Mouse (Mus musculus) left cerebral cortex, adult 11 months (tissue): ENCODE results near the gene Tmem8b.

Experiments
- DNase-seq: peaks from one replicate; pipeline ENCODE4 v3.0.0; 2022; ENCODE audit warnings: low spot score

Gene Tmem8b

DNA sequence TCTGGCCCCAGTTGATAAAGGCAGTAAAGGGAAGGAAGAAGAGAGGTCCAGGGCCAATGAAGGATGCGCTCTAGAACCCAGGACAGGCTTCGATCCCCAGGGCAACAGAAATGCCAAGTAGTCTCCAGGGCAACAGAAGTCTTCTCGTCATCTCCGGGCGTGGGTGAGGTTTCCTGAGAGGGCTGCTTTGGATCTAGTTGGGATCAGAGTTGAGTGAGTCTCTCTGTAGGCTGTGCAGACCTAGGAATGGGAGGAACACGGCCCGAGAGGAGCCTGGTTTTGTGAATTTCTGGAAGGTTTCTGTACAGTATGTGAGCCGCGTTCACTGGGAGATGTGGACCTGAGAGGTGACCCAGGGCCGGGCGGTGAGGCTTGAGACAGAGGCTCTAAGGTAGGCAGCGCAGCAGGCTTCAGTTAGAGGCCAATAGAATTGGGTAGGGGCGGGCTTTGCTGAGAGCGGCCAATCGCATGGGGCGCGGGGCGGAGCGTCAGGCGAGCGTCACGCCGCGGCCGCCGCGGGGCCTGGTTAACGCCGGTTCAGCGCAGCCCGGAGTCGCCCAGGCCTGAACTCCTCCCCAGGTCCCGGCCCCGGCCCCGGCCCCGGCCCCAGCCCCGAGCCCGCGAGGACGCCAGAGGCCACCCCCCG is at the start of gene Tmem8b, which contains the start of gene Fam221b:
TSS of gene Tmem8b (plus strand) at position 190 of the 646 bp plus-strand sequence.
TSS of gene Fam221b (minus strand) at position 364 of the 646 bp plus-strand sequence.
- DNase-seq, result peak; percentile 86

DNA sequence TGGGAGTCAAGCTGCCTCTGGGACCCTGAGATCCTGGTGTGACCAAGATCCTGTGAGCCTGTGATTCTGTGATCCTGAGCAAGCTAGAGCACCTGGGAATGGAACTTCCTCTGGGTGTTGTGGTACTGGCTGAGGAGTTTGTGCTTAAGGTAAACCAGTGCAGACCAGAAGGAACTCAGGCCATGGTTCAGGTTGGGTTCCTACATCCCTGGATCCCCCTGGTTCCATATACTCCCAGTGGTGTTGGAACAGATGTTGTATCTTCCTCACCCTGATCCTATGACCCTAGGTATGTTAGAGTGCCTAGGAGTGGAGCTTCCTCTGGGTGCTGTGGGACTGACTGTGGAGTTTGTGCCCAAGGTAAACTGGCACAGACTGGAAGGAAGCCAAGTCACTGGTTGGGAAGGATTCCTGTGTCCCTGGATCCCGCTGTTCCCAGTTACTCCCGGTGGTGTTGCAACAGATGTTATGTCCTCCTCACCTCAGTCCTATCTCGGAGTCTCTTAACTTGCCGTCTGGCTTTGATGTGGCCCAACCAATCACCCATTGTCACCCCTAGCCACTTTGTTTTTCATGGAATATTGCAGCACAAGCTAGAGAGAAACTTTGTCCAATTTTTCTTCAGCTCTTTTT is 48.5 kb upstream of the Tmem8b start:
- no peak for DNase-seq

DNA sequence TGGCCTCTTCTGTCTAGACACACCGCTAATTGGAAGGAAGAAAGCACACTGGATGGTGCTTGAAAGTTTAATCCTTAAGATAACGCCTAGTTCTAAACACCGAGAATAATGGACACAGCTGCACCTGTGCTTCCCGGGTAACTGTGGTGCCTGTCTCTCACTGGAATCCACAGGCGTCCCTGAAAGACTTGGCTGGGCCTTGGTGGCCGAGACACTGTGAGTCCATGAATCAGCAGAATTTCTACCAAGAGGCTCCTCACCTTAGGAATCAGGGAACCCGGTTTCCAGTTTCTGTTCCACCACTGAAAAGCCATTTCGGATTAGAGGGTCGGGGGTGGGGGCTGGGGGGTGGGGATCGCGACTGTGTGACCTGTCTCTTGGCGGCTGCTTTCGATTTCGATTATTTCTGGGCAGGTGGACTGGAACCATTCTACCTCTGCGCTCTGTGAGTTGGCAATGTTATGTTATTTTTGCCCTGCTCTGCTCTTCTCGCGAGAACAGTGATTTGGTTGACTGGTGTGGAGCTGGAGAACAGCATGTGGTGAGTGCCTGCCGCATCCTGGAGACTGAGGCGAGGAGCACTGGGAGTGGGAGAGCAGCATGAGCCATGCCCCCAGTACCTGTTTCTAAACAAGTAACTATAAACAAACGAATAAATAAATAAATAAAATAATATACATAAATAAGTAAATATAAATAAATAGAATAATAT is 39.5 kb upstream of the Tmem8b start:
- DNase-seq, result no peak

DNA sequence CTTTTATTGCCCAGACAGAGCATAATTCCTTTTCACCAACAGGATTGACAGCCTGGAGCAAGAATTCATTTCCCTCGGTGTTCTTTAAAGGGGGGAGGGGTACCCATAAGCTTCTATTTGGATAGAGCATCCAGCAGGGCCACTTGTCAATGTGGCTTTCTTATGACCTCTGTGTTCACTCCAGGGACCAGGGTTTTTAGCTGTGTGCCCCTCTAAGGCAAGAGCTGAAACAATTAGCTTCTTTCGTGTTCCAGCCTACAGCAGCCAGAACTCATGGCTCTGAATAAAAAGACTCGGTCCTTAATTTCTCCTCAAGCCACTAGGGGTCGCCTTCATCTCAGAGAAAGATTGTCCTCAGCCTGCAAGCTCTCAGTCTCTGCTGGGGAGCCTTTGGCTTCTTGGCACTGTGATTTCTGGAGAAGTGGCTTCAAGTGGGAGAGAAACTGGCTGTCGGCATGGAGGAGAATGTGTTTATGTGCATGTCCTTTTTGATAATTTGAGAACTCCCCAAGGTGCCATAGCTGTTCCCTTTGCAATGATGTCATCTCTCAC is 38.7 kb upstream of the Tmem8b start:
- peak; percentile 80 for DNase-seq

DNA sequence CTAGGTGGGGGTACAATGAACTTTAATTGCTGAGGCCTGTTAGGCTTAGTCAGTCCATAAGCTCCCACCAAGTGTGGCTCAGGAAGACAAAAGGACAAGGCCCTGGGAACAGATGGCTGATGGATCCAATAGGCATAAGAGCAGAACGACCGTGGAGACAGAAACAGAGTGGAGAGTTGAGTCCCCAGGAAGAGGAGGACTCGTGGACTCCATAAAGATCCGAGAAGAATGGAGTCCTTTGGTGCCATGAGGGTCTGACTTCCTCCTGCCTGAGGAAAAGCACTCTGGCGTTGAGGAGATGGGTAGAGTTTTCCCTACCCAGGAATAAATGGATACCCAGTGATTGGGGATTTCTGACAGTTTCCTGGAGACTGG is 38.1 kb upstream of the Tmem8b start:
- DNase-seq, result no peak

DNA sequence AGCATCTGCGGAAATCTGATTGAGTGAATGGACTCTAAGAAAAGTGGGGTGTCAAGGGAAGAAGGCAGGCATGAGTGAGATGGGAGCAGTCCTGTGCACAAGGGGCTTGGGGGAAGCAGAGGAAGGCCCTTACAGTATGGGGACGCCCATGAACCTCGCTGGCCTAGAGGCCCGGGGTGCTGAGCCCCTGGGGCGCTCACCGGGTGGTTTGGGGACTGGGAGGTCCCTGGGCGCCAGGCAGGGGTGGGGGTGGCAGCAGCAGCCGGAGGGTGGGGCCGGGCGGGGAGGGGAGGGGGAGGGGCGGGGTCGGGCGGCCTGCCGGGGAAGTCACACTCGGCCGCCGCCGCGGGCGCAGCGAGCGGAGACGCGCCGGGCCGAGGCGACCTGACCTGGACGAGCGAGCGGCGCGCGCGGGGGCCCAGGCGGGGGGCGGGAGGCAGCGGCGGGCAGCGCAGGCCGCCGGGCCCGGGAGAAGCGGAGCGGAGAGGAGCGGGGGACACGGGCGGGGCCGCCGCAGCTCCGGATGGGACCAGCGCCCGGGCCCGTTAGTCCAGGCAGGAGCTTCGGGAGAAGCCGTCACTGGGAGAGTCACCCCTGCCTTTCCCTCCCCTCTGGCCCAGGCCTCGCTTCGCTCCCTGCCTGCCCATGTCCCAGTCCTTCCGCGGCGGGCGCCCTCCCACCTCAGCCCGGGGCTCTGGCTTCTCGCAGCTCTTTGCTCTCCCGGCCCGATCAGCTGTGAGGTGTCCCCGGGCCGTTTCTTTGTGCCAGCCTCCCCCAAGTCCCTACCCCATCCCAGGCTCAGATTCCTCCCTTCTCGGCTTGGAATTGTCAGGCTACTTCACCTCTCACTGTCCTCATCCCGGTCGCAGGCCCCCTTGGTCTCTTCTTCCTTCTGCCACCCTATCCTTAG is 37.5 kb upstream of the Tmem8b start, which contains the start of gene Npr2:
TSS of gene Npr2 (plus strand) at position 890 of the 910 bp plus-strand sequence.
- no peak for DNase-seq

DNA sequence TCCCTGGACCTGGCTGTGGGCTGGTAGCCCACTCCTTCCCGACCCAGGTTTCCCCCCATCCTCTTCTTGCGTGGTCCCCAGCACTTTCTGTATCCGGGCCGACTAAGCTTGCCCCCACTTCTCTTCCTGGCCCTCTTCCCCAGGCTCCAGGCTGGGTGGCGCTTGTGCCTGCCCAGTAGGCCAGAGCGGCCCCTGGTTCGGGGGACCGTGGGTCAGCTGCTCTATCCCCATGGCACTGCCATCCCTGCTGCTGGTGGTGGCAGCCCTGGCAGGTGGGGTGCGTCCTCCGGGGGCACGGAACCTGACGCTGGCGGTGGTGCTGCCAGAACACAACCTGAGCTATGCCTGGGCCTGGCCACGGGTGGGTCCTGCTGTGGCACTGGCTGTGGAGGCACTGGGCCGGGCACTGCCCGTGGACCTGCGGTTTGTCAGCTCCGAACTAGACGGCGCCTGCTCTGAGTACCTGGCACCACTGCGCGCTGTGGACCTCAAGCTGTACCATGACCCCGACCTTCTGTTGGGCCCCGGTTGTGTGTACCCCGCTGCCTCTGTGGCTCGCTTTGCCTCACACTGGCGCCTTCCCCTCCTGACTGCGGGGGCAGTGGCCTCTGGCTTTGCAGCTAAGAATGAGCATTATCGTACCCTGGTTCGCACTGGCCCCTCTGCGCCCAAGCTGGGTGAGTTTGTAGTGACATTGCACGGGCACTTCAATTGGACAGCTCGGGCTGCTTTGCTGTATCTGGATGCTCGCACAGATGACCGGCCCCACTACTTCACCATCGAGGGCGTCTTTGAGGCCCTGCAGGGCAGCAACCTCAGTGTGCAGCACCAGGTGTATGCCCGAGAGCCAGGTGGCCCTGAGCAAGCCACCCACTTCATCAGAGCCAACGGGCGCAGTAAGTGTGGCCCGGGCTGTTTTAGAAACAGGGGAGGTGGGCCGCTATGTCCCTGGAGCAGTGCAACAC is 36.5 kb upstream of the Tmem8b start:
- no peak for DNase-seq

DNA sequence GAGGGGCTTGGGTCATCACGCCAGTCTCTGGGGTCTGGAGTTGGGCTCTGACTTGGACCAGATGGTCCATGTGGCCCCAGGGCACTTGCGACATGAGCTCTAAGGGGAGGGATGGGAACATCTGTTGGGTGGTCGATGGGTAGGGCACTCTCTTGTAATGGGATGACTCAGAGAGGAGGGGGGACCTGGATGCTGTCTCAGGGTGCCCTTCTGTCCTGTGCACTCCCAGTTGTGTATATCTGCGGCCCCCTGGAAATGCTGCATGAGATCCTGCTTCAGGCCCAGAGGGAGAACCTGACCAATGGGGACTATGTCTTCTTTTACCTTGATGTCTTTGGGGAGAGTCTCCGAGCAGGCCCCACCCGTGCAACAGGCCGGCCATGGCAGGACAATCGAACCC is 35.5 kb upstream of the Tmem8b start:
- no peak for DNase-seq

DNA sequence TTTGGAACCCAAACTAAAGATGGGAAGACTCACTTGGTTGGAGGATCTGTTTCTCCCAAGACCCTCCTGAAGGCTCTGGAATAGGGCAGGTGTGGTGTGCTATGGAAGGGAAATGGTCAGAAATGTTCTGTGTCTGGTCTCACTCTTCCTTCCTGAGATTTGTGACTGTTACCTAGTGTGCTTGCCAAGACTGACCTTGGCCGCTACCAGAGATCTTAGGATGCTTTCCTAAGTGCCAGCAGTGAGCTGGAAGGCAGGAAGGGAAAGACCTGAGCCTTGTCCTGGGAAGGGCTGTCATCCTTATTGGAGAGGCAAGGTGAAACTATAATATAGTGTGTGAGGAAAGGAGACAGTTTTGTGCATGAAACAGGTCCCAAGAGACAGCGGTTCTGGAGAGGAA is 35.0 kb upstream of the Tmem8b start:
- DNase-seq, result no peak

DNA sequence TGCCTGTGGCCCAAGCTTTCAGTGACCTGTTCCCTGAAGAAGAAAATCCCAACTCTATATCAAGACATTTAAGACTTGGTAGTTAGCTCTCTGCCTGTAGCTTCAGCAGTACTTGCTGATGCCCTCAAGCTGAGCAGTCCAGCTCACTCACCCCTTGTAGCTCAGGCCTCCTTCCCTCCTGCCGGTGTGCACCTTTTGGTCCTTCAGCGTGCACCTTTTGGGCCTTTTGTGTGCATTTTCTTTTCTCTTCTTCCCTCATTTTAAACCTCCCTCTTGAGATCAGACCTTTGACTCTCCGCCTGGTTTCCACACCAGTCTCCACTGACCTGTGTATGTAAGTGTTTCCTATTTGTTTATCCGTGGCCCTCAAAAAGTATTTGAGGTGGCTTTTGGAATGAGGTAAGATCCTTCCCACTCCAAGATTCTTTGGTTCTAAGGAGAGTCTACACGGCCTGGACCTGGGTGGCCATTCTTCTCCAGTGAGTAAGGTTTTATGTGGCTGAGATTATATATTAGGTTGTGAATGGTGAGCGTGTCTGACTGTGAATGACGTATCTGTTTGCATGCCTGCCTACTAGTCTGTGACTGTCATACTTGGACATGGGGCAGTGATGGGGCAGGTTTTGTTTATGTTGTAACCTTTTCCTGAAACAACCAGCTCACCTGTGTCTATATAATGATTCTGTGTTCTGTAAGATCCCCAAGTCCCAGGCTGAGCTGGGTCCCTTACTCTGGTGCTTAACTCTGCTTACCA is 34.0 kb upstream of the Tmem8b start:
- no peak for DNase-seq

DNA sequence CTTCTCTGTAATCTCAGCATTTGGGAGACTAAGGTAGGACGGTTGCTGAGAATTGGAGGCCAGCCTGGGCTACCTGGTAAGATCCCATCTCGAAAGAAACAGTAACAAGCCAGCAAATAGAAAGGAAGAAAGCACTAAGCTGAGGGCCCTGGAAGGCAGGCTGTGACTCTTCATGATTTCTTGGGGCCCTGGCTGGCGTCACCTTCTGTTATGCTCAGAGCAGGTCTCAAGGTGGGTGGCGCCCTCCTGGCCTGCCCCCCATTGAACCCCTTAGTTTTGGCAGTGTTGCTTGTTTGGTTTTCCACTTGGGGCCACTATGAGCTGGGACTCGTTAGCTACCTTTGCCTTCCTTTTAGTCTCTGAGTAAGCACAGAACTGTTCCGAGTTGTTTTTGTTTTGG is 32.0 kb upstream of the Tmem8b start:
- no peak for DNase-seq

DNA sequence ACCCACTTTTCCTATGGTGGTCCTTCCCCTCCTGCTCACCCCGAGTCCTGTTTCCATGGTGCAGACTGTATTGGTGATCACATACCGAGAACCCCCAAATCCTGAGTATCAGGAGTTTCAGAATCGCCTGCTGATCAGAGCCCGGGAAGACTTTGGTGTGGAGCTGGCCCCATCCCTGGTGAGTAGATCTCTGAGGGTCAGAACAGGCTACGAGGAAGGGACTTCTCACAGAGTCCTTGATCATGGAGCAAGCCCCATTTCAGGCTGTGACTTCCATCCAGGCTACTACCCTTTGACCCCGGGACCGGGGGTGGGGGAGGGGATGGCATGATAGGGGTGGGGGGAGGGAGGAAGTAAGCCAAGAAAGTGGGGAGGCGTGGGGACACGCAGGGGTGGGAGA is 28.7 kb upstream of the Tmem8b start:
- no peak for DNase-seq

DNA sequence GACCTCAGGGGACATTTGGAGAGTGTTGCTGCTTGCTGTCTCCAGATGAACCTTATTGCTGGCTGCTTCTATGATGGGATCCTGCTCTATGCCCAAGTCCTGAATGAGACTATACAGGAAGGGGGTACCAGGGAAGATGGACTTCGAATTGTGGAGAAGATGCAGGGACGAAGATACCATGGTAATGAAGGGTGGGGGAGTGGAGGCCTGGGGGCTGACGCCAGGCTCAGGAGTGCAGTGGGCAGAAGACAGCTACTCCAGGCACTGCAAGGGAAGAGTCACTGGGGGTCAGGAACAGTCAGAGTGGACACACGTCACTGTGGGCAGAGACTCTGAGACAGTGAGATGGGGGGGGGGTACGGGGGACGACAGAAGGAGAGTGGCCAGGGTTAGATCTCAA is 28.3 kb upstream of the Tmem8b start:
- no peak for DNase-seq

DNA sequence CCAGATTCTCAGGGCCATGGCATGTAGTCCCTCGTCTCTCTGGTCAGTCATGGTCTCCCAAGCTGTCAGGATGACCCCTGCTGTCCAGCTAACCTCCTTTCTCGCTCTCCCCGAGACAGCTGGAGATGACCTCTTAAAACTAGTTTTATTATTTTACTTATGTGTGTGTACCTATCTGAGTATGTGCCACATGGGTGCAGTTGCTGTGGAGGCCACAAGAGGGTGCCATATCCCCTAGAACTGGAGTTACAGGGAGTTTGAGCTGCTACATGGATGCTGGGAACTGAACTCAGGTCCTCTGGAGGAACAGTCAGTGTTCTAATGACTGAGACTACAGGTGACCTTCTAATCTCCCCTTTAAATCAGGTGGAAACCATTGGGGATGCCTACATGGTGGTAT is 19.0 kb upstream of the Tmem8b start:
- no peak for DNase-seq

DNA sequence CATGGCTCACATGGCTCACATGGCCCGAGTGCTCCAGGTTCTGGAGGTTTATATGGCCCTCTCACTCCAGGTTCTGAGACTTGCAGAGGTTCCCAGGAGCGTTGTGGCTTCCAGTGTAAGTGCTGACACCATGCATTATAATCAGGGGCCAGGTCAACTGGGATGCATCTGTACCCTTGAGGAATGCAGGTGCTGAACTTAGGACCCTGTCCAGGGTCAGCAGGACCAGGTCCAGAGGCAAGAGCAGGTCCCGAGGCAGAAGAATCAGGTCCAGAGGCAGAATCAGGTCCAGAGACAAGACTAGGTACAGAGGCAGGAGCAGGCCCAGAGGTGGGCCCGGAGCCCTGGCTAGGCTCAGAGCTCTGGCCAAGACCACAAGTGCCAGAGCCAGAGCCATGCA is 16.0 kb upstream of the Tmem8b start:
- DNase-seq, result no peak

DNA sequence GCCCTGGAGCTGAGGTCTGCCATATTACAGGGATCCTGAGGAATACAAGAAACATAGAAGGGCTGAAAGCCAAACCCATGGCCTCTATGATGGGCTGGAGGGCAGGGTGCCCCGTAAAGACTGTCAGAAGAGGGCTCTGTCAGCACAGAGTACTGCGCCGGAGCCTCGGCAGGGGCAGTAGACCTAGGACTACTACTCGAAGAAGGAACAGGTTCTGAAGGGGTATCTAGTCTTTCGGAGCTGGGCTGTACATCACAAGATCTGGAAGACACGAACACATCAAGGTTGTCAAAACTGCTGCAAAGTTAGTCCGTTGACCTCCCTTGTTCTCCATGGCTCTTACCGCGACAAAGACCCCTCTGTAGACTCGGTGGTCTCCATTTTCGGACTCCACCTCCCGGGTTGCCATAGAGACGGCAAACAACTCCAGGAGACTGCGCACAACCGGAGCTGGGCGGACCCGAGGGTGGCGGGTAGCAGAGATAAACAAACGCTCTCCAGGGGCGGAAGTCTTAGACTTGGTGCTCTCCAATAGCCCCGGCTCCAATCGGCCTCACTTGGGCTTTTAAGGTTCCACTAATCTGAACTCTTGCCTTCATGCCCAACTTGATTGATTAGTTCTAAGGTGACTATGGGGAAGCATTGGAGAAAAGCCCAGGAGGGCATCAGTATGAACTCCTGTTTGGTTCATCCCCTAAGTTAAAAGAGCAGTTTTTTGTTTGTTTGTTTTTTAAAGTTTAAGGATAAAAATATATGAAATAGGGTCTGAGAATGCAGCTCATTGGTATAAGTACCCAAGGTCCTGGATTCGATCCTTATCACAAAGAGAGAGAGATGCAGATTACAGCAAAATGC is 15.4 kb upstream of the Tmem8b start, which contains the start of gene Spag8:
TSS of gene Spag8 (minus strand) at position 434 of the 855 bp plus-strand sequence.
- DNase-seq, result no peak

DNA sequence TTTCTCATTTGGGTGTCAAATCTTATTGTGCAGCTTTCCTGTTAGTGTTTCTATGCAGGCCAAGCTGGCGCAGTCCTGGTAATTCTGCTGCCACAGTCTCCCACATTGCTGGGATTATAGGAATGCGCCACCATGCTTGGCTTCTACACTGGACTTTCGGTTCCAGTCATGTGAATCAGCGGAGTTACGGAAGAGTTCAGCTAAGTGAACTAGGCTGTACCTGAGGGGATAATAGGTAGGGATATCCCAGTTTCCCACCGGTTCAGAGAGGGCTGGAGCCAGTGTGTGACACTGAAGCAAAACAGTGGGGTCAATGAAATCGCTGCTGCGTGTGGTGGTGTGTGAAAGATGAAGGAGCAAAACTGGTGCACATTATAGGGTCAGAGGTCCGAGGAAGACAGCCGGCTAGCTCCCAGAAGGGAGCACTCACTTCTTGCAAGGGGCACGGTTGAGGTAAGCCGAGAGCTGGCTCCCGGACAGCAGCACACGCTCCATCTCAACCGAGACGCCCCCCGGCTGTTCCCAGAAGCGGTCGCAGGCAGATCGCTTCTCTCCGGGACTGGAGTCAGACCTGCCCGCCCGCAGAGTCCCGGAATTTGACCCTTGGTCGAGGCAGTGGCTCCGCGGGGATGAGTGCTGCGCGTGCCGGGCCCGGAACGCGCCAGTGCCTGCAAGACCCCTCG is 13.0 kb upstream of the Tmem8b start:
- no peak for DNase-seq
